Comparison of ENCODE assay signal across 8 mouse cellular contexts in the genomic region with DNA sequence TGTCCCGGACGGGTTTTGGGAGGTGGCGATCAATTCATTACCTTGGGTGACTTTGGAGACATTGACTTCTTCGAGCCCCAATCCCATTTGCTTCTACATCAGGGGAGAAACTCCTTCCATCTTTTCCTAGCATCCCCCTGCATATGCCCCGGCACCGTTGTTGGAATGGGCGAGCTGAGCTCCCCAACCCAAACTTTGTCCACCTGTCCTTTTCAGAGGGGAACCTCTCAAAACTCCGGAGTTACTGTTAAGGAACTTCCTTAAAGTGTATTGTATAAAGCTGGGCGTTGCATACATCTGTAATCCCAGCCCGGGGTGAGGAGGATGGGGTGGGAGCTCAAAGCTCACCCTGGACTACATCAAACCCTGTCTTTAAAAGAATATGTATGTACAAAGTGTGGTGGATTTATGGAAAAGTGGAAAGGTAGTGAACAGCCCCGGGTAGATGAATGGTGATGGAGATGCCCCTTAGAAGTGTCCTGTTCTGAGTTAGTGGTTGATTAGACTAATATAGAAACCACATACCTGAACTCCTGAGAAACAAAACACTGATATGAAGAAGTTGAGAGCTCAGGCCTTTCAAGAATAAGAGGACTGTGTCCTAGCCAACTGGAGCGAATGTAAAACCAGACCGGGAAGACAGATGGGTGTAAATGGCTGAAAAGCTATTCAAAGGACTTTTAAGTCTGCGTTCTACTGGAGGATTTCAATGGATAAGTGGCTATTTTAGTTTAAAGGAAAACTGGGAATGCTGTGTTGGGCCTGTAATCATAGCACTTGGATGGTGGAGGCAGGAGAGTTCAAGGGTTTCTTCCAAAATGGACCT. TPM values are rescaled to one million over a fixed set of nuclear protein-coding genes. Genes with fewer than 3 reads are reported as not detected.
DNase-seq lines count a peak whose midpoint lies in the region; ATAC-seq and TF ChIP-seq lines count a peak whose summit lies in the region.

No protein-coding gene starts in this region.

- H3K36me3 ChIP-seq in heart, adult 2 months (ENCODE audit: control insufficient read depth, insufficient read depth, low read length), result no peaks in the 10 kb centered on the region
- H3K36me3 ChIP-seq in ES-Bruce4 (ENCODE audit: control insufficient read depth, insufficient read depth, low read length, poor library complexity, severe bottlenecking) (no peaks in the 10 kb centered on the region; the same call in 1 of the 2 replicates), macrophage (ENCODE audit: inconsistent target) (no peaks in the 10 kb centered on the region)
- peaks cover 4% of the 10 kb centered on the region; the same call in 1 of the 2 replicates for H3K36me3 ChIP-seq in forebrain, embryonic 15.5 days

- H3K79me2 ChIP-seq in heart, adult 2 months (replicated peaks; ENCODE audit: control insufficient read depth, insufficient read depth, low read length), result no peaks in the 10 kb centered on the region
- peaks cover 14% of the 10 kb centered on the region for H3K79me2 ChIP-seq in macrophage (ENCODE audit: inconsistent target)

- peaks cover 3% of the 10 kb centered on the region; the same call in 1 of the 2 replicates for H3K9me3 ChIP-seq in ES-Bruce4 (replicated peaks; ENCODE audit: control insufficient read depth, insufficient read depth, low read length, poor library complexity, severe bottlenecking)
- no peaks in the 10 kb centered on the region for H3K9me3 ChIP-seq in forebrain, embryonic 15.5 days

- no peak; the same call in 1 of the 2 replicates for TF ChIP-seq POLR2A in heart, adult 2 months (IDR thresholded peaks at IDR 0.05; ENCODE audit: insufficient read depth, low read depth, low read length)
- no peak for TF ChIP-seq POLR2A in ES-Bruce4 (IDR thresholded peaks at IDR 0.05; ENCODE audit: insufficient read depth, low read length)

- peak overlapping the region; percentile 91 for H3K27ac ChIP-seq in heart, adult 2 months
- H3K27ac ChIP-seq in ES-Bruce4 (ENCODE audit: insufficient read depth, low read length) (peak overlapping the region; percentile 79), macrophage (peak overlapping the region; percentile 35; the same call in 1 of the 2 replicates)
- peak overlapping the region; percentile 93 for H3K27ac ChIP-seq in forebrain, embryonic 15.5 days (replicated peaks)

- peak; percentile 36 for ATAC-seq in forebrain, embryonic 15.5 days (replicated peaks)

- H3K4me3 ChIP-seq in heart, adult 2 months, result peak overlapping the region; percentile 75
- peak overlapping the region; percentile 90 for H3K4me3 ChIP-seq in ES-Bruce4 (ENCODE audit: low read depth, low read length)
- H3K4me3 ChIP-seq in forebrain, embryonic 15.5 days, result peak overlapping the region; percentile 91
- H3K4me3 ChIP-seq in macrophage (ENCODE audit: inconsistent target), result peak overlapping the region; percentile 84

- H3K4me1 ChIP-seq in heart, adult 2 months (ENCODE audit: control insufficient read depth, insufficient read depth, low read length), result peaks cover 2% of the 10 kb centered on the region; the same call in 1 of the 2 replicates
- no peaks in the 10 kb centered on the region for H3K4me1 ChIP-seq in ES-Bruce4 (ENCODE audit: control insufficient read depth, insufficient read depth, low read length)
- H3K4me1 ChIP-seq in forebrain, embryonic 15.5 days, result peaks cover 12% of the 10 kb centered on the region

- 8% methylated on average over 14 of the region's 14 CpGs for WGBS in heart, adult 2 months
- WGBS in forebrain, embryonic 15.5 days, result 3% methylated on average over 14 of the region's 14 CpGs
- WGBS in macrophage (ENCODE audit: missing documents), result 17% methylated on average over 14 of the region's 14 CpGs

- DNase-seq in heart, adult 2 months, result no peak
- DNase-seq in heart, postnatal 25 days (ENCODE audit: low spot score), result no peak
- no peak for DNase-seq in gastrocnemius, postnatal 25 days
- DNase-seq in cerebellum, postnatal 10 days, result no peak
- no peak for DNase-seq in T-cell, adult 2 months (ENCODE audit: low spot score)

- no peak for TF ChIP-seq CTCF in heart, adult 2 months (IDR thresholded peaks at IDR 0.05)
- no peak for TF ChIP-seq CTCF in ES-Bruce4 (IDR thresholded peaks at IDR 0.05; ENCODE audit: low read depth, low read length)

- intact Hi-C loops in heart, adult 2 months (cut with DNase I), result loop anchor here (2.0 to 5.0 kb wide), 3 partner anchors 65 to 613 kb away; partner anchors contain the start of gene Abi2
- intact Hi-C loops in heart, postnatal 25 days (cut with DNase I), result loop anchor here (5.0 kb wide), 1 partner anchor 63 kb away; the partner anchor contains the start of gene Abi2

- peak overlapping the region; percentile 71 for H3K9ac ChIP-seq in heart, adult 2 months (ENCODE audit: low read depth, low read length)
- peak overlapping the region; percentile 60 for H3K9ac ChIP-seq in ES-Bruce4 (ENCODE audit: low read depth, poor library complexity, severe bottlenecking)
- H3K9ac ChIP-seq in forebrain, embryonic 15.5 days (replicated peaks), result peak overlapping the region; percentile 69

- no peaks in the 10 kb centered on the region for H3K27me3 ChIP-seq in heart, adult 2 months (ENCODE audit: control insufficient read depth, insufficient read depth, low read length)
- H3K27me3 ChIP-seq in ES-Bruce4 (ENCODE audit: control insufficient read depth, insufficient read depth, low read length, poor library complexity, severe bottlenecking), result no peaks in the 10 kb centered on the region
- H3K27me3 ChIP-seq in forebrain, embryonic 15.5 days, result no peaks in the 10 kb centered on the region

- peak overlapping the region; percentile 81 for H3K4me2 ChIP-seq in forebrain, embryonic 15.5 days (replicated peaks)

- TF ChIP-seq EP300 in heart, adult 2 months (IDR thresholded peaks at IDR 0.05; ENCODE audit: insufficient read depth, low read depth, low read length), result no peak
- TF ChIP-seq EP300 in ES-Bruce4 (IDR thresholded peaks at IDR 0.05; ENCODE audit: insufficient read depth, low read depth, low read length), result no peak

RNA-seq across cellular contexts. Expression of gene Cyp20a1, which starts 0.7 kb away (rescaled TPM):
- total RNA-seq in heart, adult 2 months (2021), result 1 to 10 TPM; 8.8 to 8.9 TPM
- 4.5 and 7.2 TPM in 2 replicates for polyA plus RNA-seq in heart, adult 2 months (2012; rRNA removed)
- total RNA-seq in heart, postnatal 25 days (2021), result 1 to 10 TPM; 9.1 to 9.4 TPM
- 25.2 and 26.2 TPM in 2 replicates for polyA plus RNA-seq in ES-Bruce4 (2011; ENCODE audit: insufficient read depth, insufficient read length, low read depth, missing spikeins)
- 10.7 and 11.1 TPM in 2 replicates for polyA plus RNA-seq in forebrain, embryonic 15.5 days (2015; fragmentation: Nextera tagmentation; extraction: Ambion mirVana)
- total RNA-seq in macrophage (2018; cell fraction: chromatin; rRNA removed), result 10 to 100 TPM in 19 of 26 experiments, 1 to 10 TPM in 7; 3.7 to 22.9 (median 13.9) TPM
- 10 to 100 TPM; 17.1 to 26.3 (median 20.8) TPM for total RNA-seq in macrophage (2018; cell fraction: cytosol; rRNA removed)
- total RNA-seq in macrophage (2018; cell fraction: nucleus; rRNA removed), result 10 to 100 TPM in 25 of 26 experiments, 1 to 10 TPM in 1; 9.6 to 34.6 (median 18.5) TPM
- 18.7 to 35.4 TPM (median 19.6 TPM) in 3 replicates for polyA plus RNA-seq in macrophage (2018)
- 1 to 10 TPM; 5.5 to 6.2 TPM for total RNA-seq in gastrocnemius, postnatal 25 days (2021)

Comparison
In these comparisons a context has a peak if more than half of its experiments do, and no peak if none do; other contexts are left out.
1. H3K27ac ChIP-seq: peak in every context shown above with its lines; median percentile 93 in forebrain, embryonic 15.5 days; 91 in heart, adult 2 months; 79 in ES-Bruce4; 35 in macrophage.